Mouse (Mus musculus): ENCODE measurements around the gene B3gat2.
A peak's percentile ranks its signal among the peaks of the same experiment; 100 is the strongest.

B3gat2 gene

GRCm38 (mm10) chr1:23761502-23762135, at the start of gene B3gat2:
Gene B3gat2, plus strand, starts transcription at chr1:23761753.
- no peak for DNase-seq (ENCODE audit: low spot score)

GRCm38 (mm10) chr1:23720326-23720725, 41.2 kb upstream of the B3gat2 start:
- no peak for DNase-seq (ENCODE audit: low spot score)

- no peak for DNase-seq (ENCODE audit: low spot score)
Observed at GRCm38 (mm10) chr1:23721036-23721435, 40.5 kb upstream of the B3gat2 start.

- DNase-seq (ENCODE audit: low spot score): no peak
Observed at GRCm38 (mm10) chr1:23722469-23723372, 38.8 kb upstream of the B3gat2 start.

GRCm38 (mm10) chr1:23731324-23731723, 30.2 kb upstream of the B3gat2 start:
- no peak for DNase-seq (ENCODE audit: low spot score)

GRCm38 (mm10) chr1:23750864-23751532, 10.6 kb upstream of the B3gat2 start:
- no peak for DNase-seq (ENCODE audit: low spot score)

GRCm38 (mm10) chr1:23753091-23753490, 8.5 kb upstream of the B3gat2 start:
- no peak for DNase-seq (ENCODE audit: low spot score)

GRCm38 (mm10) chr1:23753591-23753990, 8.0 kb upstream of the B3gat2 start:
- no peak for DNase-seq (ENCODE audit: low spot score)

GRCm38 (mm10) chr1:23754340-23754739, 7.2 kb upstream of the B3gat2 start:
- no peak for DNase-seq (ENCODE audit: low spot score)

- DNase-seq (ENCODE audit: low spot score): no peak
Observed at GRCm38 (mm10) chr1:23754967-23755366, 6.6 kb upstream of the B3gat2 start.

GRCm38 (mm10) chr1:23762136-23762687, 659 bp downstream of the B3gat2 start:
- no peak for DNase-seq (ENCODE audit: low spot score)

GRCm38 (mm10) chr1:23762782-23763630, 1.5 kb downstream of the B3gat2 start:
- peak; percentile 85 for DNase-seq (ENCODE audit: low spot score)

- no peak for DNase-seq (ENCODE audit: low spot score)
Observed at GRCm38 (mm10) chr1:23763726-23764125, 2.2 kb downstream of the B3gat2 start.

GRCm38 (mm10) chr1:23764710-23765109, 3.2 kb downstream of the B3gat2 start:
- no peak for DNase-seq (ENCODE audit: low spot score)

- no peak for DNase-seq (ENCODE audit: low spot score)
Observed at GRCm38 (mm10) chr1:23773039-23773438, 11.5 kb downstream of the B3gat2 start.

GRCm38 (mm10) chr1:23792737-23793533, 31.4 kb downstream of the B3gat2 start:
- DNase-seq (ENCODE audit: low spot score): peak; percentile 19

GRCm38 (mm10) chr1:23798306-23798705, 36.8 kb downstream of the B3gat2 start:
- DNase-seq (ENCODE audit: low spot score): no peak

GRCm38 (mm10) chr1:23821615-23822014, 60.1 kb downstream of the B3gat2 start:
- no peak for DNase-seq (ENCODE audit: low spot score)

- DNase-seq (ENCODE audit: low spot score): no peak
Observed at GRCm38 (mm10) chr1:23826887-23827758, 65.6 kb downstream of the B3gat2 start.

GRCm38 (mm10) chr1:23834246-23834645, 72.7 kb downstream of the B3gat2 start:
- DNase-seq (ENCODE audit: low spot score): no peak

Data from left cerebral cortex, adult 11 months (tissue).